Mouse (Mus musculus) left cerebral cortex, adult 18-20 months (tissue): ENCODE data around the gene Mcidas. TPM values are rescaled to one million over a fixed set of nuclear protein-coding genes. Genes with fewer than 3 reads are reported as not detected.

ENCODE experiments used
- microRNA-seq, 2 experiments: library from miRNA; unstranded; fragments of <30 nt; microRNA quantifications; one replicate each; pipeline ENCODE4 v1.2.0; 2021
- total RNA-seq, 2 experiments: library from RNA; stranded (reverse); gene quantifications; 2 replicates each; pipeline ENCODE4 v1.2.3; 2021

The Mcidas gene
- total RNA-seq, 2 experiments from 2014 or later, result 0.30 to 0.45 TPM

Small RNA genes lying within 50 kb of the gene (microRNA-seq; reads per million reads assigned to microRNA genes)
- 24.3 to 30.1 reads per million in 2 experiments for gene Mir449a
- 0 reads per million in 2 experiments for gene Mir449b
- gene Mir449c, result 0 reads per million in 2 experiments

Other genes with a start within 250 kb of the Mcidas start
- gene Plpp1, start 193.1 kb upstream of the Mcidas start, total RNA-seq, result 10 to 100 TPM; 26.7 to 33.7 TPM
- 10 to 100 TPM; 46.3 to 46.7 TPM for gene Mtrex, start 66.4 kb upstream of the Mcidas start, total RNA-seq
- gene Dhx29, start 66.4 kb upstream of the Mcidas start, total RNA-seq, result 10 to 100 TPM; 21.4 to 21.9 TPM
- 1 to 10 TPM; 1.4 to 1.9 TPM for gene Ccno, start 6.0 kb upstream of the Mcidas start, total RNA-seq
- gene Cdc20b, start 41.3 kb downstream of the Mcidas start, total RNA-seq, result not detected
- gene Gpx8, start 52.6 kb downstream of the Mcidas start, total RNA-seq, result 1 to 10 TPM; 5.2 to 6.0 TPM
- gene Gzma, start 107.1 kb downstream of the Mcidas start, total RNA-seq, result not detected
- gene Esm1, start 215.8 kb downstream of the Mcidas start, total RNA-seq, result under 1 TPM in 1 of 2 experiments, not detected in 1; 0.21 TPM
- gene Gzmk, start 232.1 kb downstream of the Mcidas start, total RNA-seq, result under 1 TPM in 1 of 2 experiments, not detected in 1; 0.37 TPM